Mouse (Mus musculus) embryonic facial prominence, embryonic 14.5 days (tissue): ENCODE data around the gene Lrrc25. TPM values are rescaled to one million over a fixed set of nuclear protein-coding genes. Genes with fewer than 3 reads are reported as not detected.
"Not testable (repeated sequence)": the region's sequence is repeated elsewhere in the genome, so short reads cannot be mapped to it uniquely, and the experiment has no call there.

ENCODE experiments used
- ATAC-seq: fragments of 200-750 bp; cut with Nextera tagmentation; 2 replicates; pipeline ENCODE4 v1.8.0; 2017; ENCODE audit warnings: low read depth, moderate number of reproducible peaks, moderate TSS enrichment
- DNase-seq: peaks from one replicate; pipeline ENCODE4 v3.0.0-alpha.2; 2015; ENCODE audit warnings: low spot score
- H3K27ac ChIP-seq: fragments of 300-500 bp; sonication (generic); replicated peaks from 2 replicates; pipeline ENCODE4 v1.5.1; 2014; ENCODE audit warnings: low read depth, mild to moderate bottlenecking, low read length, moderate library complexity
- H3K27me3 ChIP-seq: fragments of 300-500 bp; sonication (generic); replicated peaks from 2 replicates; pipeline ENCODE4 v1.6.1; 2014; ENCODE audit warnings: low read length; ENCODE audit not compliant: control insufficient read depth, insufficient read depth
- H3K36me3 ChIP-seq: fragments of 300-500 bp; sonication (generic); 2 replicates; pipeline ENCODE4 v1.6.1; 2014; ENCODE audit warnings: low read length, mixed read lengths; ENCODE audit not compliant: control insufficient read depth, insufficient read depth
- H3K4me1 ChIP-seq: fragments of 300-500 bp; sonication (generic); 2 replicates; pipeline ENCODE4 v1.6.1; 2014; ENCODE audit warnings: antibody characterized with exemption, low read length; ENCODE audit not compliant: control insufficient read depth, insufficient read depth
- H3K4me2 ChIP-seq: fragments of 300-500 bp; sonication (generic); 2 replicates; pipeline ENCODE4 v1.6.1; 2014; ENCODE audit warnings: low read depth, mild to moderate bottlenecking, low read length, moderate library complexity, mixed read lengths
- H3K4me3 ChIP-seq: fragments of 300-500 bp; sonication (generic); 2 replicates; pipeline ENCODE4 v1.5.1; 2014; ENCODE audit warnings: low read depth, mild to moderate bottlenecking, low read length
- H3K9ac ChIP-seq: fragments of 300-500 bp; sonication (generic); 2 replicates; pipeline ENCODE4 v1.6.1; 2014; ENCODE audit warnings: low read depth, mild to moderate bottlenecking, low read length, moderate library complexity, mixed read lengths
- H3K9me3 ChIP-seq: fragments of 300-500 bp; sonication (generic); 2 replicates; pipeline ENCODE4 v1.6.1; 2016; ENCODE audit warnings: low read length; ENCODE audit not compliant: control insufficient read depth
- WGBS: fragments of 180-500 bp; shearing (Covaris S2); extraction: QIAGEN DNeasy Blood & Tissue Kit; methylation state at CpG from one replicate; pipeline ENCODE4 v1.1.7; 2014; 5-methylcytosine and 5-hydroxymethylcytosine counted together
- polyA plus RNA-seq: library from polyadenylated mRNA; unstranded; fragments of >200 nt; fragmentation: Nextera tagmentation; extraction: Ambion mirVana; gene quantifications from 2 replicates; pipeline ENCODE4 v1.2.1, GENCODE M21; 2014

The Lrrc25 gene
- polyA plus RNA-seq, 1 experiment from 2014 or later = 1.8 TPM

GRCm38 (mm10) chr8:70585258-70585652 lies 30.7 kb upstream of the Lrrc25 start:
- 45% methylated on average over 7 of the region's 7 CpGs for WGBS
- DNase-seq = no peak

GRCm38 (mm10) chr8:70587955-70588354 lies 28.0 kb upstream of the Lrrc25 start:
- H3K4me1 ChIP-seq, H3K27me3 ChIP-seq, H3K4me3 ChIP-seq, DNase-seq, H3K4me2 ChIP-seq, H3K9ac ChIP-seq, H3K27ac ChIP-seq, ATAC-seq, H3K9me3 ChIP-seq: not testable (repeated sequence)
- peaks cover 88% of the 10 kb centered on the region for H3K36me3 ChIP-seq
- WGBS = 85% methylated on average over 4 of the region's 4 CpGs

More at GRCm38 (mm10) chr8:70585258-70585652, 30.7 kb upstream of the Lrrc25 start:
- Histone ChIP-seq H3K36me3 (peaks cover 96% of the 10 kb centered on the region), H3K4me3 (no peak overlapping the region), H3K27ac (no peak overlapping the region), H3K27me3 (no peaks in the 10 kb centered on the region), H3K4me1 (no peaks in the 10 kb centered on the region), H3K4me2 (no peak overlapping the region), H3K9me3 (no peaks in the 10 kb centered on the region), H3K9ac (no peak overlapping the region)
- peak; percentile 55; the same call in 1 of the 2 replicates for ATAC-seq

GRCm38 (mm10) chr8:70591569-70591968 lies 24.4 kb upstream of the Lrrc25 start:
- Histone ChIP-seq H3K4me1 (peaks cover 14% of the 10 kb centered on the region), H3K9me3 (no peaks in the 10 kb centered on the region), H3K4me2 (no peak overlapping the region), H3K4me3 (no peak overlapping the region), H3K36me3 (peaks cover 65% of the 10 kb centered on the region), H3K27ac (no peak overlapping the region), H3K27me3 (no peaks in the 10 kb centered on the region), H3K9ac (no peak overlapping the region)
- 82% methylated on average over 12 of the region's 12 CpGs for WGBS
- DNase-seq (no peak), ATAC-seq (no peak)

- no peak for ATAC-seq
- Histone ChIP-seq H3K4me3 (peak overlapping the region; percentile 73), H3K27ac (peak overlapping the region; percentile 78), H3K36me3 (peaks cover 57% of the 10 kb centered on the region), H3K9me3 (no peaks in the 10 kb centered on the region), H3K4me1 (peaks cover 18% of the 10 kb centered on the region), H3K4me2 (peak overlapping the region; percentile 99), H3K9ac (peak overlapping the region; percentile 74), H3K27me3 (no peaks in the 10 kb centered on the region)
- no peak for DNase-seq
- WGBS = 49% methylated on average over 6 of the region's 8 CpGs
These were observed 22.8 kb upstream of the Lrrc25 start for GRCm38 (mm10) chr8:70593173-70593572.

- peak; percentile 92 for ATAC-seq
- Histone ChIP-seq H3K9me3 (no peaks in the 10 kb centered on the region), H3K4me1 (peaks cover 25% of the 10 kb centered on the region), H3K4me3 (peak within 1 kb of the TSS; percentile 73), H3K27ac (peak within 1 kb of the TSS; percentile 78), H3K27me3 (no peaks in the 10 kb centered on the region), H3K9ac (peak within 1 kb of the TSS; percentile 74), H3K36me3 (peaks cover 50% of the 10 kb centered on the region), H3K4me2 (peak within 1 kb of the TSS; percentile 99)
- WGBS = under 1% methylated on average over 22 of the region's 40 CpGs
- DNase-seq = peak; percentile 99
These were observed 21.9 kb upstream of the Lrrc25 start, which contains the start of gene Isyna1 for GRCm38 (mm10) chr8:70593961-70594609. TSS of gene Isyna1 (plus strand) at chr8:70594373.

GRCm38 (mm10) chr8:70594621-70595564 lies 21.1 kb upstream of the Lrrc25 start:
- no peaks in the 10 kb centered on the region for H3K27me3 ChIP-seq
- H3K4me1 ChIP-seq = peaks cover 26% of the 10 kb centered on the region
- peaks cover 42% of the 10 kb centered on the region for H3K36me3 ChIP-seq
- H3K9ac ChIP-seq = peak overlapping the region; percentile 74
- H3K4me2 ChIP-seq = peak overlapping the region; percentile 99
- peak overlapping the region; percentile 73 for H3K4me3 ChIP-seq
- H3K27ac ChIP-seq = peak overlapping the region; percentile 78
- H3K9me3 ChIP-seq = no peaks in the 10 kb centered on the region
- 25% methylated on average over 31 of the region's 82 CpGs for whole genome bisulfite sequencing
- no peak for DNase-seq
- ATAC-seq = peak; percentile 1; the same call in 1 of the 2 replicates

- peaks cover 30% of the 10 kb centered on the region for H3K4me1 ChIP-seq
- H3K4me2 ChIP-seq = peak overlapping the region; percentile 99
- 96% methylated on average over 12 of the region's 12 CpGs for WGBS
- ATAC-seq (no peak), DNase-seq (no peak)
- H3K9me3 ChIP-seq = no peaks in the 10 kb centered on the region
- H3K27me3 ChIP-seq = no peaks in the 10 kb centered on the region
- H3K36me3 ChIP-seq = peaks cover 33% of the 10 kb centered on the region
- H3K27ac ChIP-seq = no peak overlapping the region
- H3K4me3 ChIP-seq = no peak overlapping the region
- H3K9ac ChIP-seq = no peak overlapping the region
These were observed 20.1 kb upstream of the Lrrc25 start for GRCm38 (mm10) chr8:70595811-70596210.

GRCm38 (mm10) chr8:70596216-70596615 lies 19.7 kb upstream of the Lrrc25 start:
- H3K4me2 ChIP-seq = no peak overlapping the region
- no peak overlapping the region for H3K9ac ChIP-seq
- H3K27ac ChIP-seq = no peak overlapping the region
- H3K36me3 ChIP-seq = peaks cover 32% of the 10 kb centered on the region
- H3K4me1 ChIP-seq = peaks cover 33% of the 10 kb centered on the region
- no peak overlapping the region for H3K4me3 ChIP-seq
- no peaks in the 10 kb centered on the region for H3K27me3 ChIP-seq
- no peak for DNase-seq
- no peaks in the 10 kb centered on the region for H3K9me3 ChIP-seq
- 93% methylated on average over 17 of the region's 18 CpGs for whole genome bisulfite sequencing
- no peak for ATAC-seq
